Mouse (Mus musculus): ENCODE data around the gene Nlrc4.

The Nlrc4 gene

DNA sequence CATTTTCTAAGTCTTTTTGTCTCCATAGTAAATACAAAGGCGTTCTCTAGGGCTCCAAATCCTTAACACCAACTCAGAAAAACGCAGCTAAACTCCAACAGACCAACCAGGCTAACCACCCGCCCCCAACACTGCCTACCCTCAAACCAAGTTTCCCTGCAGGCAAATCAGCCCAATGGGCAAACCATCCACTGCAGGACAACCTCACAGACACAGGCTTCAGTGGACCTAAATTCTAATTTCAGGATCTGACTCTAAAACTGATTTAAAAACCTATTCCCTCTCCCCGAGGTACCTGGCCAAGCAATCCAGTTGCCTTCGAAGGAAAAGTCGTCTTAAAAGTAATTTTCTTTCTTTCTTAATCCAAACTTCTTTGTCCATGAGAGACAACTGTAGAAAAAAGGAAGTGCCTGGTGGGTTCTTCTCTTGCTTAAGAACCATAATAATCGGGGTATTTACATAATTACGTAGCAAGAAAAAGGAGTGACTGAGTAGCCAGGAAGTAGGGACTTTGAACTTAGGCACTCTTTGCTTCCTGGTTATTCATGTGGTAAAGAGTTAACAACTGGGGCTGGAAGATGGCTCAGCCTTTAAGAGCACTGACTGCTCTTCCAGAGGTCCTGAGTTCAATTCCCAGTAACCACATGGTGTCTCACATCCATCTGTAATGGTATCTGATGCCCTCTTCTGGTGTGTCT lies at the start of gene Nlrc4:
TSS of gene Nlrc4 (minus strand) at position 432 of the 698 bp plus-strand sequence.
- 60% methylated on average over 8 of the region's 8 CpGs for WGBS

DNA sequence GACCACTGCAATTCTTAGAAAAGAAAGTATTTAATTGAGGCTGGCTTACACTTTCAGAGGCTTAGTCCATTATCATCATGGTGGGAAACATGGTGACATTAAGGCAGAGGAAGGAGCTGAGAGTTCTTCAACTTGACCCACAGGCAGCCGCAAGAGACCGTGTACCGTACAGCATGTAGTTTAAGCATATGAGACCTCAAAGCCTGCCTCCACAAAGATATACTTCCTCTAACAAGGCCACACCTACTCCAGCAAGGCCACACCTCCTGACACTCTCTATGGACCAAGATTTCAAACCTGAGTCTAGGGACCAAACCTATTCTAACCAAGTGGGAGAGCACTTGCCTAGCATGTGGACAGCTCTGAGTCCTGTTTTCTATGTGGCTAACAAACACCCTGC lies 49.7 kb upstream of the Nlrc4 start:
- 65% methylated on average over 3 of the region's 3 CpGs for WGBS

DNA sequence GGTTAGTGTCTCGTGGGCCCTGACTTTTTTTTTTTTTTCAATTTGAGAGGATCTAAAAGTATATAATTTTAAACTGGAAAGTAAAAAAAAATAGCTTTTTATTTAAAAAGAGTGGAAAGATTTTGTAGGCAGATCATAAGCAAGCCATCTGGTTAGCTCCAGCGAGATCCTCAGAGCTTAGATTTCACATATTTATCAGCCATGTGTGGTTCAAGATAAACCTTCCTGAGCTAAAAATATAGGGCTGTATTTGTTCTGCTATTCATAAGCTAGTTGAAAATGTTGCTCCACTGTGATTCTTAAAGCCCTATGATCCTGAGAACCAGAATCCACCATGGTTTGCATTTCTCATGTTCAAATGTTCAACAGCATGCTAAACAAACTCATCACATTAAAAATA lies 49.0 kb upstream of the Nlrc4 start:
- WGBS: 45% methylated on average over 2 of the region's 2 CpGs

DNA sequence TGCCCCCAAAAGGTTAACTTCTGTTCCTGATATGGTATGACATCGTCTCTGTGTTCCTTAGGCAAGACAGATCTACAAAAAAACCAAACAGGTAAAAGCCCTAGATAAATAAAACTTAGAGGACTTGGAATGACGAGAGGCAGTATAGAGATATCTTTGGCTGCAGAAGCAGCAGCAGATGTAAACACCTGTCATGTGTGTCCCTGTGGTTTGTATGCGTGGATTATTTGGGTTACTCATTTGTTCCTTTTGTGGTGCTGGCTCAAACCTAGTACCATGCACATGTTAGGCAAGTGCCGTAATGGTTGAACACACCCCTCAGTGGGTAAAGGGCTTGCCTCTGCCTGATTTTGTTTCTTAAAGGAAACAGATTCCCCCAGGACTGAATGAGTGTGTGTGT lies 41.3 kb upstream of the Nlrc4 start:
- 86% methylated on average over 4 of the region's 4 CpGs for WGBS

DNA sequence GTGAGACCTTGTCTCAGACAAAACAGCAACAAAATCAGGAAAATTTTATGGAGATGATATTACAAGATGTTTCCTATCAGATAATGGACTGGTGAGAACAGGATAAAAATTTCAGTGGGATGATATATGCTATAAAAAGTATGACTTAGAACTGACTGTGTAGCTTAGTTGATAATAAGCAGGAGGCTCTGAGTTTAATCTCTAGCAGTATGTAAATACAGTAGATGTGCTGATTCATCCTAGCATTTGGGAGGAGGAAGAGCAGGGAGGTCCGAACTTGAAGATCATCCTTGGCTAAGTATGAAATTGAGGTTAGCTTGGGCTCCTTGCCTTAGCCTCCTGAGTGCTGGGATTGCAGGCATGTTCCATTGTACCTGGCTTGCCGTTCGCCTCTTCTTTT lies 32.6 kb upstream of the Nlrc4 start:
- WGBS: 83% methylated on average over 3 of the region's 3 CpGs

DNA sequence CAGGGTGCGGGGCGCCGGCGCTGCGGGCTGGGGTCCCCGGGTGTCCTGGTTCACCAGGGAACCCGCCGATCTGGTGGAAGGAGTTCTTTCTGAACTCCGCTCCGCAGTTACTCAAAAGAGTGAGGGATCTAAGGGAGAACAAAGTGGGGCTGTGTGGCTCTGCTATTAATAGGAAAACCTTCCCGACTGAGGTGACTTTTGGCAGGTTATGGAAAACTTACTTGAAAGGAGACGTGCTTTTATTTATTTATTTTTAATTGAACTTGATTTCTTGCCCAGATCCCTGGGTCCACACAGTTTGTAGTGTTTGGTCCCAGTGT lies 30.9 kb upstream of the Nlrc4 start:
- WGBS: under 1% methylated on average over 12 of the region's 12 CpGs

DNA sequence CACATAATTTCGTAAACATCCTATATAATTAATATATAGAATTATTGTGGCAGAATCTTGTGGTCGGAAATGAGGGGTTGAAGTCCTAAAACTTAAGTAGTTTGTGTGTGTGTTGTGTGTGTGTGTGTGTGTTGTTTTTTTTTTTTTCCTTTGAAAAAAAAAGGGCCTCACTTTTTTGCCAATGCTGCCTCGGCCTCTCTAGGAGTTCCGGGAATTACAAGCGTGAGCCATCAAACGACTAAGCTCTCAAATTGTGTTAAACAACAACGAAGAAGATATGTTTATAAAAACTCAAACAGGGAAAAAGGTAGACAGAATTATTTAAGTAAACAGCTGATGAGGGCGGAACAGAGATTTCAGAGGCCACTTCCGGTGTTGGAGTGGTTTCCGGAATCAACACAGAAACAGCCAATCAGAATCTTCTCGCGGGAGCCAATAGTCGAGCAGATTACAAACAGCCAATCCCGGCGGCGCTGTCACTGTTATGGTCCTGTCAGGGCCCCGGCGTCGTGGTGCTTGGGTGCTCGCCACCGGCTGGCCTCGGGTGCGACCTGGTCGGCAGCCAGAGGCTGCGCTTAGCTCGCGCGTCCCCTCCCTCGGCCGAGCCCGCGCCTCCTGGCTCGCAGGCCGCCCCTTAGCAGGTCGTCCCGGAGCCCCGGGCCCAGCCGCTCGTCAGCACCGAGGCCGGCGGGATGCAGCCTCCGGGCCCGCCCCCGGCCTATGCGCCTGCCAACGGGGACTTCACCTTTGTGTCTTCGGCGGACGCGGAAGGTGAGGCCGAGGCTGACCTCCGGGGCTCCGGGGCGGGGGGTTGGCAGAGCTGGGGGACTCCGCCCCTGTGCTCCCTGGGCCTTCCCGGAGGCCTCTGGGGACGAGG lies 30.3 kb upstream of the Nlrc4 start, which contains the start of gene Yipf4:
TSS of gene Yipf4 (plus strand) at position 470 of the 877 bp plus-strand sequence.
- 4% methylated on average over 58 of the region's 58 CpGs for WGBS

DNA sequence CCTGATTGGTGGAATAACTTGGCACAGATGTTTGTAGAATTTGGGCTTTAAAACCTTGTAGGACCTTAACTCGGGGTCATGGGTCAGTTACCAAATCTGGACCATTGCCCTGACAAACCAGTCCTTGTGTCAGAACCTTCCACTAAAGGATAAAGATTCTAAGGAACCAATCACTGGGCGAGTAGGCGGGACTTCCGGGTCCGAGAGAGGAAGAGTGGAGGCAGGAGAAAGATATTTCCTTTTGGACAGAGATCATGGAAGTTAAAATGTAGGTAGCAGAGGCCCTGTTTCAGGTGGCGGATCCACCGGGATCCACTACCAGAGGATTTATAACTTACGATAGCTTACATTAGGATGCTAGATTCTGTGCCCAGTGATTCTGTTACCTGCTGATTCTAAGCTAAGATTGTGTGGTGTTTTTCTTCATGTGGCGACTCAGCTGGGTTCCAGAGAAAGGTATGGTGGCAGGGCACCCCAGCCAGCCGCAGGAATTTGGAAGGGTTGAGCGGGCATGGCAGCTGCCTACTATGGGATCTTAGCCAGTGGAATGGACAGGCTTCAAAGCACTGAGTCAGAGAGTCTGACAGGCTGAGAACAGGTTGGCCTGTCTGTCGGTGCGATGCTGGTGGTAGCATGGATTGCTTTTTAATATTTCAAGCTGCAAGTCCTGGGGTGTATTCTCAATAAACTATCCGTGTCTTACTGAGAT lies 21.6 kb upstream of the Nlrc4 start:
- WGBS: 88% methylated on average over 14 of the region's 14 CpGs

DNA sequence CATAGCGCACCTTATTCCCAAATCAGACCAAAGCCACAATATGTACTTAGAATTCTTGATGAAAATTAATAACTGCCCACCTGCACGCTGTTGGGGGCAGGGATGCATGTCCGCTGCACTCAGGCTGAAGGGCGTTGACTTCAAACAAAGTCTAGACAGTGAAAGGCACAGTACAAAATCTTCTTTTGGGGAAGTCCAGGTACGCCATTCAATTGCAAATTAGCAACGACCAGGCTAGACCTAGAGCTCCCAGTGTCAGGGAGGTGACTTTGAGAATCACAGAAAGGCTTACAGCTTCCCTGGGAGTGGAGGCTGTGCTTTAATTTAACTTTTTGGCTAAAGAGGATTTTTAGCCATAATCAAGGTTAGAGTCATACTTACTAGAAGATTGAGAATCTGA lies 11.2 kb upstream of the Nlrc4 start:
- 72% methylated on average over 6 of the region's 6 CpGs for WGBS

DNA sequence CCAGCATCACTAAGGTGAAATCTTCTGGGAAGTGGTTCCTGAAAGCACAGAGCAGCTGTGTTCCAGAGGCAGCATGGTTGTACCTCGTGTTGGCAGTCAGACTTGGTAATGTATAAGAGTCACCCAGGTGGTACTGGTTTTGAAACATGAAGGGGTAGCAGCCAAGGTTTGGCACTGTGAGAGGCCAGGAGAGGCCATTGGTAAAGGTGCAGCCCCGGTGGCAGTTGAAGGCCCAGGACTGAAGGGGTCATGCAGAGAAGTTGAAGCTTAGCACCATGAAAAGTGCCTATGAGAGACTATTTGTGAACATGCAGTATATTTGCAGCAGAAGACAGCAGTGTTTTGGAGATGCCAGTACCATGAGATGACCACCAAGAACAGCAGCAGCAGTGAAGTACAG lies 9.0 kb upstream of the Nlrc4 start:
- WGBS: 79% methylated on average over 2 of the region's 2 CpGs

DNA sequence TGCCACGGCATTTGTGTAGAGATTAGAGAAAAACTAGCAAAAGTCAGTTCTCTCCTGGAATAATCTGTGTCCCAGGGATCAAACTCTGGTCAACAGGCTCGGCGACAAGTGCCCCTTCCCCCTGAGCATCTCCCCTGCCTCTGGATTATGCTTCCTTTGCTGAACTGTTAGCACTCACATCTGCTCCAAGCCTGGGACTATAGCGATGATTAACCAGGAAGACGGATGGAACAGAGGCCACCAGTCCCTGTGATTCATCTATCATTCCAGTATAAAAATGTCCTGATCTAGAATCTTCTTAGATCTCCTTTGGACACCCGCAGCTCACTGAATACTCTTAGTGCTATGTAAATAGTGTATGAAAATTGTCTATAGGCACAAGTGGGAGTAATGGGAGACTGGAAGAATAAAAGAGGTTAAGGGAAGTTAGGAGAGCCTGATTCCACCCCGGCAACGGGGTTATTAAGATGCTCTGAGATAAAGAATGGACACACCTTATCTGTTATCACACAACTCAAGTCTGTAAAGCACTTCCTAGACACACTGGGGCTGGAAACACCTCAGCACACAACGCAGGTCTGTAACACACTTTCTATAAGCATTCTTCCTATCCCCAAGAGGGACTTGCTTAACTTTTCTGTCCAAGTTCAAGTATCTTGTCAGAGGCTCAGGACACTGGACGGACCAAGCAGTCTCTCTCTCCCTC lies 817 bp downstream of the Nlrc4 start:
- WGBS: 80% methylated on average over 10 of the region's 10 CpGs

DNA sequence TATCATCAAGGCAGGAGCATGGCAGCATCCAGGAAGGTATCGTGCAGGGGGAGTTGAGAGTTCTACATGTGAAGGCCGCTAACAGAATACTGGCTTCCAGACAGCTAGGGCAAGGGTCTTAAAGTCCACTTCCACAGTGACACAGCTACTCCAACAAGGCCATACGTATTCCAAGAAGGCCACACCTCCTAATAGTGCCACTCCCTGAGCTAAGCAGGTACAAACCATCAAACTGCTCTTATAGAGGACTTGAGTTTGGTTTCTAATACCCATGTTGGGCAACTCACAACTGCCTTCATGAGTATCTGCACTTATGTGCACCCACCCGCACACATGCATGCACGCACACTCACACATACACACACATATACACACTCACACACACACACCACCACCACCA lies 2.1 kb downstream of the Nlrc4 start:
- WGBS: 97% methylated on average over 5 of the region's 5 CpGs

DNA sequence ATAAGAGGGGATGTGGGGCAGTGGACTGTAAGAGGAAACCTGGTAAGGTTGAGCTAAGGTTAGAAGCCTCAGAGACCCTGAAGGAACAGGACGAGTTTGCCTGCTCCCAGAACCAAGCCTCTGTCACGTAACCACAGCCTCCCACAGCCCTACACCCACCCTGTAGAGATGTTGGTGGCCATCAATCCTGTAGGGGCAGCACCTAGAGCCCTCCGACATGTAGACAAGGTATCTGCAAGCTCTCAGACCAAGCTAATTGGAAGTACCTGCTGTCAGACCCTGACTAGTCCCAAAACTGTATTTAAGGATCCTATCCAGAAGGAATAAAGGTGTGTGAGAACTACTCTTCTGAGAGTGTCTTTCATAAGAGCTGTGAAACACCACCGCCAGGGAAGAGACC lies 3.5 kb downstream of the Nlrc4 start:
- 87% methylated on average over 4 of the region's 4 CpGs for whole genome bisulfite sequencing

DNA sequence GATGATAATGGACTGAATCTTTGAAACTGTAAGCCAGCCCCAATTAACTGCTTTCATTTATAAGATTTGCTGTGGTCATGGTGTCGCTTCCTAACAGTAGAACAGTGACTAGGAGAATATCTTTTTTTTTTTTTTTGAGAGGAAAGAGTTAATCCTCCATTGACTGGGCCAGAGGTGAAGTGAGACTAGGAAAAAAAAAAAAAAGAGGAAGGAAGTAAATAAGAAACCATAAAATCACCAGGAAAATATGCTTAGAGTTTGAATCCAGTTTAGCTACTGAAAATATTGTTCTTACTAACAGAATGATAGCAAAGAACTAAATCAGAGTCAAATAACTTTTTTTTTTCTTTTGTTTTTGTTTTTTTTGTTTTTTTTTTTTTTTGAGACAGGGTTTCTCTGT lies 4.3 kb downstream of the Nlrc4 start:
- WGBS: 93% methylated on average over 1 of the region's 1 CpGs

DNA sequence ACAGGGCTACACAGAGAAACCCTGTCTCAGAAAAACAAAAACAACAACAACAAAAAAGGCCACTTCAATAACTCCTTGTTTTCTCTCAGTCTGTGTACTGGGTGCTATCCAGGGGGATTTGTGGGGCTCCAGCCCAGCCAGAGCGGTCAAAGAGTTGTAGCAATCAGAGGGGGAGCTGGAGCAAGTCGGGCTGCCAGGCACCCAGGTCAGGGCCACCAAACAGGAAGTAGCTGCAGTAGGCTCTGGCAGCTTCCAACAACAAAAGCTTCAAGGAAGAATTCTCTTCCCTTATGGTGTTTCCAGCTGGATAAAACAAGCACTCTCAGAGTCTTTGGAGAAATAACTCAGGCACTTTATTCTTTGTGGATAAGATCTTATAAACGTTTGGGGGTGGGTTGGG lies 5.0 kb downstream of the Nlrc4 start:
- 72% methylated on average over 3 of the region's 3 CpGs for WGBS

DNA sequence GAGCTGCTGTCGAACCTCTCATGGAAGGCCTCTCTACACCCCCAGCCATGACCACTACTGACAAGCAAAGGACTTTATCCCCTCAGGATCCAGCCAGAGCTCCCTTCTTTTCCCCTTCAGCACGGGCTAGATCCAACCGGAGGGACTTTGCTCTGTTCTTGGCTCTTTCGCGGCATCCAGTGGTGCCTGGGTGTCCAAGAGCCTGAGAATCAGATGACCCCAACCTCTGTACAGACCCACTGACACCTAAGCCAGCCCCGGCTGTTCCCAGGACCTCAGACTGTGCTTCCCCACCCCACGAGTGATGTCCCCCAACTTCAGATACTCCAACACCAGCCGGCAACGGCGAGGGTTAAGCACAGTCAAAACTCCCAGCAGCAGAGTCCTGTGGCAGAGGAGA lies 9.2 kb downstream of the Nlrc4 start:
- WGBS: 91% methylated on average over 10 of the region's 10 CpGs

DNA sequence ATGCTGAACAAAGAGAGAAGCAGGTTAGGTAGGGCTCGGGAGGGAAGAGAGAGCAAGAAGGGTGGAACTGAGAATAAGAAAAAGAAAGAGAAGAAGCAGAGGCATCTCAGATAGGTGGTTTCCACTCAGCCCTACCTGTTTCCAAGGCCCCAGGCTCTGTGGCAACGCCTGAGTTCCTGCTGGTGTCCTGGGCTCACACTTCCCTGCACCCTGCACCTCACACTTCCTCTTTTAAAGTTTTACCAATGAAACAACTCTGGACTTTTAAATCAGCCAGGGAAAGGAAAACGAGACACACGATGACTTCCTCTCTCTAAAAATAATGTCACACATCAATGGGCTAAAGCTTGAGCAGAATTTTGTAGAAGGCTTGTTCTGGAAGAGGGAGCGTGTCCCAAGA lies 18.5 kb downstream of the Nlrc4 start:
- WGBS: 66% methylated on average over 5 of the region's 5 CpGs

DNA sequence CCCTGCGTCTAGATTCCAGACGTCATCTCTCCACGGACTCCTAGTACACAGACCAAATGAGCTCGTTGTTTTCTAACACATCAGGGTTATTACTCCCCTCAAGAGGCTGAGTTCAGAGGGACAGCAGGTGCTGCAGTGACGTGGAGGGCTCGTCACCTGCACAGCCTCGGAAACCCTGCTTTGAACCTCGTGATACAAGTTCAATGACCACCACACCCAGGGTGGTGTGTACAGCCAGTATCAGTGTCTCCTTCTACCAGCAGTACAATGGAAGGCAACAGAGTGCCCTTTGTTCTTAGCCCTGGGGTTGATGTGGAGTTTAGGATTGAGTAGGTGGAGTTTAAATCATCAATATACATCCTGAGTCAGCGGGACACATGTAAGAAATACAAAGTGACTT lies 21.2 kb downstream of the Nlrc4 start:
- WGBS: 88% methylated on average over 9 of the region's 9 CpGs

DNA sequence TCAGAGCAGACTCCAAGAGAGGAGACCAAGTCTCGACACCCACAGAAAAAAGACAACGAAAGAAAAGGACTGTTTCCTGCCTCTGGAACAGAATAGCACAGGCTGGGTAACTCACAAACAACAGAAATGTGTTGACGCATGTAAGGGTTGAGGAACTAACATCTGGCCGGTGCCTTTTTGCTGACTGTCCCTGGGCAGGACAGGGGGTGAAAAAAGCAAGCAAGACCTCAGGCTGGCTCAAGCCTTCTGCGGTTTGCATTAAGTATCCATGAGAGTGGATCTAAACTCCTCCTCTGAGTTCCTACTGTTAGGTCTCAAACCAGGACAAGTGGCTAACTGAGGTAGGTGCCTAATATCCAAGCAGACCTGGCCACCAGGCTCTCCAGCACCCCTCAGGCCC lies 26.3 kb downstream of the Nlrc4 start:
- WGBS: 67% methylated on average over 5 of the region's 5 CpGs

DNA sequence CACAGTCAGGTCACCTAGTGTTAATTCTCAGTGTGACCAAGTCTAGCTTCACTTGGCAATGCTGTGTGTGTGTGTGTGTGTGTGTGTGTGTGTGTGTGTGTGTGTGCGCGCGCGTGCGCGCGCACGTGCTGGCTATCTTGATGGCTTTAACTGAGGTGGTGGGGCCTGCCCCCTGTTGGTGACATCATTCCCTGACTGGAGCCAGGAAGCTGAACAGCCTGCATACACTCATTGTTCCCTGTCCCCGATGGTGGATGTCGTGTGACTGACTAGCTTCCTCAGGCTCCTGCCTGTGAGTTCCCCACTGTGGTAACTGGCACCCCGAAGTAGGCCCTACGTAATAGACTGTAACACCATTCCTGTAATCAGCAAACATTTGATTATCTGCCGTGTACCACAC lies 27.5 kb downstream of the Nlrc4 start:
- 66% methylated on average over 13 of the region's 13 CpGs for WGBS

DNA sequence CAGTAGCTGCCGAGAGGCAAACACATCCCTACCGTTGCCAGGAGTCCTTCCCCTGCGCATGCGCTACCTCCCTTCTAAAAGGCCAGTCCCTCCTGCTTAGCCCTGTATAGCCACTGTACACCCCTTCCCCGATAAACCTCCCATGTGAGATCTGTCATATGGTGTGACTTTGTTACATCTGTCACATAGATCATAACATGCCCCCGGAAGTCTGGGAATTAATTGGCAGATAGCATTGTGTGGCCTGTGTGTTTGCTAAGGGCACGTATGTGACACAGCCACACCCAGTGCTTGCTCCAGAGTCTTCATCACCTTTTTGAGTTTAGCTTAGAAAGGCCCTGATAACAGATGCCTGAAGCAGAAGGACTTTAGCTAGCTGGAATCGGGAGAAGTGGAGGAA lies 28.9 kb downstream of the Nlrc4 start:
- WGBS: 82% methylated on average over 8 of the region's 8 CpGs

DNA sequence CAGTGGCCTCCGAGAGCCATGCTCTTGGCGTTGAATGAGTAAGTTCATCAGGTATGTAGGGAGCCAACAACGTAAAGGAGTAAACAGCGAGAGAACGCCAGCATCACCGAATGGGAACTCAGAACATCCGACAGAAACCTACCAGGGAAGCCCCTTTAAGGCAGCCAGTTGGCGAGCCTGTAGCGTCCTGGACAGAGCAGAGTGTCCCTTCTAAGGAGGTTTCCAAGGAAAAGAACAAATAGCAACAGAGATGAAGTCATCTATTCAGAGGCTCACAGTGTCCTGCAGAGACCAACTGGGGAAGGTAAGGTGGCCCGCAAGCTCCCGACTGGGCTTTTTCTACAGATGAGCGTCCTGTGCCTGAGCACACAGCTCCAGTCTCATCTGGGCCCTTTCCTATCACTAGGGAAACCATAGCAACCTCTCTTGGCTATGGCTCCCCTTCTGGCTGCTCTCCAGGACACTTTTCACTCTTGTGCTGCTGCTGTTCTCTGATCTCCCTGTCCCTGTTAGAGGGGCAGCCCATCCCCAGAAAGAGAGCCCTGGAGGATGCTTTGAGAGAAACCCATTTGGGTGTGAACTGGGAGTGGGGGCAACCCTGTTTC lies 34.4 kb downstream of the Nlrc4 start:
- WGBS: 64% methylated on average over 12 of the region's 12 CpGs

All from cerebral cortex, adult 2 months (tissue).